Mouse (Mus musculus) embryo, embryonic 11.5 days (tissue): ENCODE measurements at regions not wholly inside any gene's neighbourhood (a gene's known extent, or its start where the extent isn't known, plus 50 kb on each side); places are given as distances from the start of the nearest gene placed in this dataset.
"Not testable (repeated sequence)": the region's sequence is repeated elsewhere in the genome, so short reads cannot be mapped to it uniquely, and the experiment has no call there.

Experiments used
- DNase-seq: peaks from one replicate; pipeline ENCODE4 v3.0.0-alpha.2; 2012; ENCODE audit warnings: low read depth, low spot score

GRCm38 (mm10) chr15:41283199-41283598 is 1149.0 kb downstream of the 9330182O14Rik start:
- no peak for DNase-seq

GRCm38 (mm10) chr15:41286809-41287413 is 1152.7 kb downstream of the 9330182O14Rik start:
- DNase-seq, result no peak

- DNase-seq, result no peak
Observed at GRCm38 (mm10) chr15:41297419-41297818, 1163.3 kb downstream of the 9330182O14Rik start.

GRCm38 (mm10) chr15:41306638-41307037 is 1172.5 kb downstream of the 9330182O14Rik start:
- no peak for DNase-seq

GRCm38 (mm10) chr15:41311728-41312320 is 1177.7 kb downstream of the 9330182O14Rik start:
- DNase-seq, result no peak

- no peak for DNase-seq
Observed at GRCm38 (mm10) chr15:41314916-41315315, 1180.8 kb downstream of the 9330182O14Rik start.

GRCm38 (mm10) chr15:41325633-41326252 is 1191.6 kb downstream of the 9330182O14Rik start:
- DNase-seq, result peak; percentile 37

GRCm38 (mm10) chr15:41329286-41329685 is 1195.1 kb downstream of the 9330182O14Rik start:
- no peak for DNase-seq

- no peak for DNase-seq
Observed at GRCm38 (mm10) chr15:41330085-41330484, 1195.9 kb downstream of the 9330182O14Rik start.

GRCm38 (mm10) chr15:41332451-41332850 is 1198.3 kb downstream of the 9330182O14Rik start:
- DNase-seq, result no peak

GRCm38 (mm10) chr15:41333165-41333564 is 1199.0 kb downstream of the 9330182O14Rik start:
- DNase-seq, result no peak

GRCm38 (mm10) chr15:41340621-41341020 is 1206.5 kb downstream of the 9330182O14Rik start:
- DNase-seq, result not testable (repeated sequence)

GRCm38 (mm10) chr15:41345554-41345953 is 1211.4 kb downstream of the 9330182O14Rik start:
- DNase-seq, result no peak

GRCm38 (mm10) chr15:41347221-41347620 is 1213.1 kb downstream of the 9330182O14Rik start:
- DNase-seq, result no peak

GRCm38 (mm10) chr15:41352129-41352528 is 1218.0 kb downstream of the 9330182O14Rik start:
- DNase-seq, result no peak

GRCm38 (mm10) chr15:41359276-41359675 is 1225.1 kb downstream of the 9330182O14Rik start:
- DNase-seq, result no peak

GRCm38 (mm10) chr15:41374669-41375068 is 1240.5 kb downstream of the 9330182O14Rik start:
- no peak for DNase-seq

- no peak for DNase-seq
Observed at GRCm38 (mm10) chr15:41375906-41376305, 1241.7 kb downstream of the 9330182O14Rik start.

GRCm38 (mm10) chr15:41379637-41380036 is 1245.5 kb downstream of the 9330182O14Rik start:
- DNase-seq, result no peak

GRCm38 (mm10) chr15:41380429-41380828 is 1246.3 kb downstream of the 9330182O14Rik start:
- no peak for DNase-seq

GRCm38 (mm10) chr15:41390699-41391098 is 1256.5 kb downstream of the 9330182O14Rik start:
- DNase-seq, result no peak
